Mouse (Mus musculus): Measurements from ENCODE around the gene Lrrc31. TPM values are rescaled to one million over a fixed set of nuclear protein-coding genes. Genes with fewer than 3 reads are reported as not detected.
"Not testable (repeated sequence)": the region's sequence is repeated elsewhere in the genome, so short reads cannot be mapped to it uniquely, and the experiment has no call there.

The Lrrc31 gene
- total RNA-seq (2021): not detected
- long read RNA-seq, experiment 1: 0 reads
- long read RNA-seq, experiment 2: 0 reads

DNA sequence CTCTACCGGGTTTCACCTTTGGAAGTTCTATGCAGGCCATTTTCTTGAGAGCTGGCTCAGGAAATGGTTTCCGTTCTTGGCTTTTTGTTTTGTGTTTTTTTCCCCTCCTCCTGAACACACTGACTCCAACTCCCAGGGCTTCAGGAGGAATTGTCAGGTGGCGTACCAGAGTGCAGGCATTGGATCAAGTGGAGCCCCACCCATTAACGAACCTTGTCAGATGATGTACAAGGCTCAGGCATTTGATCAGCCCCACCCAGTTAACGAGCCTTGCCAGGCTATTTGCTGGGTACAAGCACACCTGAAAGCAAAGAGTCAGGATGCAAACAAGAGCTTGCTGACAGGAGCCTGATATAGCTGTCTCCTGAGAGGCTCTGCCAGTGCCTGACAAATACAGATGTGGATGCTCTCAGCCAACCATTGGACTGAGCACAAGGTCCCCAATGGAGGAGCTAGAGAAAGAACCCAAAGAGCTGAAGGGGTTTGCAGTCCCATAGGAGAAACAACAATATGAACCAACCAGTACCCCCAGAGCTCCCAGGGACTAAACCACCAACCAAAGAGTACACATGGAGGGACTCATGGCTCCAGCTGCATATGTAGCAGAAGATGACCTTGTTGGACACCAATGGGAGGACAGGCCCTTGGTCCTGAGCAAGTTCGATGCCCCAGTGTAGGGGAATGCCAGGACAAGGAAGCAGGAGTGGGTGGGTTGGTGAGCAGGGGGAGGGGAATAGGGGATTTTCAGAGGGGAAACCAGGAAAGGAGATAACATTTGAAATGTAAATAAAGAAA, at the start of gene Lrrc31:
TSS of gene Lrrc31 (minus strand) at position 133 of the 795 bp plus-strand sequence.
- not testable (repeated sequence) for DNase-seq (ENCODE audit: low spot score in 2 of 2)

GRCm38 (mm10) chr3:30748316-30748715, 48.7 kb upstream of the Lrrc31 start:
- no peak for DNase-seq (ENCODE audit: low spot score in 2 of 2)

- no peak for DNase-seq (ENCODE audit: low spot score in 2 of 2)
These were observed 46.4 kb upstream of the Lrrc31 start, which contains the start of gene Samd7 for GRCm38 (mm10) chr3:30746006-30746405. TSS of gene Samd7 (plus strand) at chr3:30746293.

- no peak for DNase-seq (ENCODE audit: low spot score in 2 of 2)
These were observed 43.2 kb upstream of the Lrrc31 start for GRCm38 (mm10) chr3:30742891-30743290.

DNA sequence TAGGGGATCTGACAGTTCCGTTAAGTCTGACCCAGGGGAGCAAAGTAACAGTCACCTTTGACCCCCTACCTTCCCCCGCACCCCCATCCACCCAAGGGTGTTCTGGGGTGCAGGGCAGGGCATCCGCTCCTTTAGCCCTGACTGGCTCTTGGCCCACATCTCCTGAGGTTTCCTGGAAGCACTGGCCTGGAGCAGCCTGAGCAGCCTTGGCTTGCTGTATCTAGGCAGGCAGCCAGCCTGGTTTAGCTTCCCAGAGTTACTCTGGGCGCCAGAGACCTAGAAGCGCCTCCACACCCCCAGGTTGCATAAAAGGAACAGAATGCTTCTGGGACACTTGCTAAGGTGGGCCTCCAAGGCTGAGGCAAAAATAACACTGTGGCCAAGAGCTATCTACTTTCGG, 41.7 kb upstream of the Lrrc31 start:
- DNase-seq (ENCODE audit: low spot score in 2 of 2): peak in 1 of 2 experiments; percentile 39

DNA sequence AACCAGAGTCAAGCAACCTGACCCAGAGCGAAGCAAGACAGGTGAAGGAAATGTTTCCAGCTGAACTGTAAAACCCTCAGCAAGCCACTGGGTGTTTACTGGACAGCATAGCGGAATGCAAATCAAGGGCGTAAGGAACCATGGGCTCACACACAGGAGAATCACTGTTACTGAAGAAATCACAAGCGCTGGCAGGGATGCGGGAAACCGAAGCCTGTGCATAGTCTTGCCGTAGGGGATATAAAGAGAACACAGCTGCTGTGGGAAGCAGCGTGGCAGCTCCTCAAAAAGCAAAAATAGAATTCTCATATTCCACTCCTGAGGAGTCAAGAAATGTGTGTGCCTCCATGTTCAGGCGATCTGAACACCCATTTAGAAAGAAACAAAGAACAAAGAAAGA, 37.2 kb upstream of the Lrrc31 start:
- peak in 1 of 2 experiments; percentile 16 for DNase-seq (ENCODE audit: low spot score in 2 of 2)

GRCm38 (mm10) chr3:30729046-30729445, 29.4 kb upstream of the Lrrc31 start:
- DNase-seq (ENCODE audit: low spot score in 2 of 2): no peak

GRCm38 (mm10) chr3:30727209-30727608, 27.6 kb upstream of the Lrrc31 start:
- DNase-seq (ENCODE audit: low spot score in 2 of 2): no peak

DNA sequence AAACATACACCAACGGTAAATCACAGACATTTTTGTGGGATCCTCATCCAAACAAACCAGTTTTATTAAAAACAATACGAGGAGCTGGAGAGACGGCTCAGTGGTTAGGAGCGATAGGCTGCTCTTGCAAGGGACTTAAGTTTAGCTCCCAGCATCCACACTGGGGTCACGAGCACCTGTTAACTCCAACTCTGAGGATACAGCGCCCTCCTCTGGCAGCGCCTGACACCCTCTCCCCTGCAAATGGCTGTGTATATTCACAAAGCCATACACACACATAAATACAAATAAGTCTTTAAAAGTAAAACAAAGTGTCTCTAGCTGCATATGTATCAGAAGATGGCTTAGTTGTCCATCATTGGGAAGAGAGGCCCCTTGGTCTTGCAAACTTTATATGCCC, 25.9 kb upstream of the Lrrc31 start:
- no peak for DNase-seq (ENCODE audit: low spot score in 2 of 2)

DNA sequence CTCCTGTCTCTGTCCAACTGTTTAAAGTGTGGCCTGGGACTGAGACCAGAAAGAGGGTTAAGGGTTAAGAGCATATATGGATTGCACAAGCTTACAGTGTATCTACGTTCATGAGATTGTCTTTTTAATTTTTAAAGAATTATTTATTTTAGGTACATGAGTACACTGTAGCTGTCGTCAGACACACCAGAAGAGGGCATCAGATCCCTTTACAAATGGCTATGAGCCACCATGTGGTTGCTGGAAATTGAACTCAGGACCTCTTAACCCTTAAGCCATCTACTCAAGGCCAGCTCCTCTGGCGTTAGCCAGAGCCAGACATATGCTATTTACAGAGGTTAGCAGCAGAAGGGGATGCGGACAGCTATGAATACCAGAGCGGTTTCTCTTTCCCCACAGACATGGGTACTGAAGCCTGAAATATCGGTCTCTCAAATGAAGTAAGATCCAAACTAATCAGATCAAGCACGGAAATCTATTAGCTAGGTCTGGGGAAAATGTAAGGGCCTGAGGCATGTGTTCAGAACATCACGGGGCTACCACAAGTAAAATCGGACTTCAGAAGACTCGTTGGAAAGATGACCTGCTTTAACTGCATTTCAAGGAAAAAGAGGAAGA, 25.3 kb upstream of the Lrrc31 start:
- no peak for DNase-seq (ENCODE audit: low spot score in 2 of 2)

GRCm38 (mm10) chr3:30724105-30724824, 24.6 kb upstream of the Lrrc31 start:
- DNase-seq (ENCODE audit: low spot score in 2 of 2): no peak

- DNase-seq (ENCODE audit: low spot score in 2 of 2): peak in 1 of 2 experiments; percentile 41
These were observed 23.5 kb upstream of the Lrrc31 start for GRCm38 (mm10) chr3:30723179-30723578.

- DNase-seq (ENCODE audit: low spot score in 2 of 2): no peak
These were observed 22.8 kb upstream of the Lrrc31 start for GRCm38 (mm10) chr3:30722461-30722860.

- DNase-seq (ENCODE audit: low spot score in 2 of 2): no peak
These were observed 22.4 kb upstream of the Lrrc31 start for GRCm38 (mm10) chr3:30722036-30722435.

GRCm38 (mm10) chr3:30718649-30719048, 19.0 kb upstream of the Lrrc31 start:
- DNase-seq (ENCODE audit: low spot score in 2 of 2): no peak

- DNase-seq (ENCODE audit: low spot score in 2 of 2): no peak
These were observed 13.7 kb upstream of the Lrrc31 start for GRCm38 (mm10) chr3:30713334-30713733.

DNA sequence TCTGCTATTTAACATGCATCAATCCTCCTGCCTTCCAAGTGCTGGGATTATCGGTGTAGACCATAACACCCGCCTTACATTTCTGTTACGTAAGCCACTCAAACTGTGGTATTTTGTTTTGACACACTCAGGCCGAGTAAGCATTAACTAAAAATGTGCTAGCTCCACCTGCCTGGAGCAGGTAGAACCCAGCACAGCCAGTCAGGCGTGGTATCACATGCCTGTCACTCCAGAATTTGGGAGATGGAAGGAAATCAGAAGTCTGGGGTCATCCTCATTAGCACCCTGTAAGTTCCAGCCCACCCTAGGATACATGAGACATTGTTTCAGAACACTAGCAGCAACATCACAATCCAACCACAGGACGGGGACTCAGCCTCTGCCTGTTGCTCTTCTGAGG, 10.5 kb upstream of the Lrrc31 start:
- DNase-seq (ENCODE audit: low spot score in 2 of 2): no peak

DNA sequence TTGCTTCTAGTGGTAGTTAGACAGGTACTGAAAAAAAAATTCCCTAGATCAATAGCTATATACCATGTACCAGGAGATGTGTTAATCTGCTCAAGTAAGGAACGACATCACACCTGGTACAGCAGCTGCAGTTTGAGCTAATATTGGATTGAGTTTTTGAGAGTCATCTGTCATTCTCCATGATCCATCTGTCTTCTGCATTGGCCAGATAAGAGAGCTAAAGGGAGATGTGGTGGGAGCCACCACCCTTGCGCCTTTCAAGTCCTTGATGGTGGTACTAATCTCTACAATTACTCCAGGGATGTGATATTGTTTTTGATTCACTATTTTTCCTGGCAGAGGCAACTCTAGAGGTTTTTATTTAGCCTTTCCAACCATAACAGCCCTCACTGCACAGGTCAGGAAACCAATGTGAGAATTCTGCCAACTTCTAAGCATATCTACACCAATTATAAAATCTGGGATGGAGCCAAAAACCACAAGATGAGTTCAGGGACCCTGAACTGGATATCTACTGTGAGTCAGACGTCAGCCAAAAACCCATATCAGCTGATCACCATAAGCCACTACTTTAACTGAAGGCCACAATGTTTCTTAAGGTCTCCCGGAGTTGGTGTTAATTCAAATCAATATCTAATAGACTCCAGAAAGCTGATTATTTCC, 7.1 kb upstream of the Lrrc31 start:
- DNase-seq (ENCODE audit: low spot score in 2 of 2): no peak

DNA sequence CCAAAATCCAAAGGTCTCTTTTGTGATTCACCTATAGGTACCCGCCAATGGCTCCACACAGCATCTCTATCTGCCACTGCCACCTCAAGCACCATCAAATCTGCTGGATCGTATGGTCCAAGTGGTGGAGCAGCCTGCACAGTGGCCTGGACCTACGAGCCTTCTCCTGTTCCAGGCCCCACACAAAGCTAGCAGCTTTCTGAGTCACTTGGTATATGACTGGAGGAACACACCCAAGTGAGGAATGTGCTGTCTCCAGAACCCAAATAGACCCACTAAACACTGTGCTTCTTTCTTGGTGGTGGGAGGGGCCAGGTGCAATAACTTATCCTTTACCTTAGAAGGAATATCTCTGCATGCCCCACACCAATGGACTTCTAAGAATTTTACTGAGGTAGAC, 6.3 kb upstream of the Lrrc31 start:
- DNase-seq (ENCODE audit: low spot score in 2 of 2): no peak

DNA sequence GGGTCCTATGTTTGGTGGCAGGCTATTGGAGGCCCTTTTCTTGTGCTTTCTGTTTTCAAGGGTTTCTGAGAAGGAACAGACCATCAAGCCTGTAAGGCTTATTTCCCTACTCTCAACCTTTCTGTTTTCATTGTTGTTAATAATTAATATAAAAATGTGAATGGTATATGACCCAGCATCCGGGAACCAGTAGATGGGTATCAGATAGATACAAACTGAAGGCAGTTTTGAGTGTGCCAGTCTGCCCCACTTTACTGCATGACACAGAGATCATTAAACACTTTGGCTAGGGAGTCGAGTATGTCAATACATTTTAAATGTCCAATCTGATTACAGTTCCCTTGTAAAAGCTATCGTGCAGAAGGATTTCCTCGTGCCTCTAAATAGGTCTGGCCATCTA, 1.8 kb downstream of the Lrrc31 start:
- no peak for DNase-seq (ENCODE audit: low spot score in 2 of 2)

DNA sequence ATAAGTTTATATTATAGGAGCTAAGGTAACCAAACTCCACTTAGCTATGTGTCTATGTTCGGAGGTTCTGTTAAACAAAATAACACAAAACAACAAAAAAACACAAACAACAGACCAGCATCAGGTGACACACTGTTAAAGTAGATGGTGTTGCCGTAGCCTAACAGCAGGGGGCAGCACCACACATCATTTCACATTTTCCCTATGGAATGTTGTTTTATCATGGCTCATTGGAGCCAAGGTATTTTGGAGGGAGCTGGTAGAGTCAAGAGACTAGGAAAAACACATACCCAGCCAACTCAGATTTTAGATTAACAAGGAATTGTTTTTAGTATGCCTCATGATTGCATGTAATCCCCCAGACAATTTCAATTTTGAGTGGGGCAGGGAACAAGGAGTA, 3.3 kb downstream of the Lrrc31 start:
- DNase-seq (ENCODE audit: low spot score in 2 of 2): peak; percentile 29 to 45

Measured in gastrocnemius, postnatal 4 days (tissue).